Mouse (Mus musculus): ENCODE measurements around the gene Rab30. TPM values are rescaled to one million over a fixed set of nuclear protein-coding genes. Genes with fewer than 3 reads are reported as not detected.

The Rab30 gene
- polyA plus RNA-seq, 1 experiment, result 12.9 TPM

DNA sequence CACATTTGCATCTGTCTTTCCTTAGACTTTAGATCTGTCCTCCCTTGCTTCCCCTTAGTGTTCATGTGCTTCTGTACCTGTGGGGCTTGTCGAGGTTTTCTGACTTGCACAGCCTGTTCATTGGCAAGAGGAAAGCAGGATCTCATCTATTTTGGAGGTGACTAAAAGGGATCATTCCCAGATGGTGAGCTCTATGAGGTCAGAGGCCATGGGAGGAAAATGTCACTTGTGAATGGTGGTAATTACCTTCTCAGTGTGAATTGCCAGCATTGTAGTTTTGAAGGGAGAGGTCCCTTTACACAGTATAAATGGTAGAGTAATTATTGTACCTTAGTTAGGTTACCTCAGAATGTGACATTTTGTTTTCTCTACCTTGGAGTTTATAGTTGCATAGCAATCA, 148.8 kb downstream of the Rab30 start:
- TF ChIP-seq POLR2A (IDR thresholded peaks at IDR 0.05; ENCODE audit: borderline replicate concordance, extremely low read depth, insufficient read depth, insufficient read length, poor library complexity, severe bottlenecking) (no peak), CTCF (IDR thresholded peaks at IDR 0.05; ENCODE audit: borderline replicate concordance, extremely low read depth, insufficient read depth, insufficient read length) (no peak)
- DNase-seq (ENCODE audit: low read depth), result no peak

GRCm38 (mm10) chr7:92890618-92891230, 149.3 kb downstream of the Rab30 start:
- TF ChIP-seq POLR2A (IDR thresholded peaks at IDR 0.05; ENCODE audit: borderline replicate concordance, extremely low read depth, insufficient read depth, insufficient read length, poor library complexity, severe bottlenecking) (no peak), CTCF (IDR thresholded peaks at IDR 0.05; ENCODE audit: borderline replicate concordance, extremely low read depth, insufficient read depth, insufficient read length) (no peak)
- DNase-seq (ENCODE audit: low read depth), result no peak

DNA sequence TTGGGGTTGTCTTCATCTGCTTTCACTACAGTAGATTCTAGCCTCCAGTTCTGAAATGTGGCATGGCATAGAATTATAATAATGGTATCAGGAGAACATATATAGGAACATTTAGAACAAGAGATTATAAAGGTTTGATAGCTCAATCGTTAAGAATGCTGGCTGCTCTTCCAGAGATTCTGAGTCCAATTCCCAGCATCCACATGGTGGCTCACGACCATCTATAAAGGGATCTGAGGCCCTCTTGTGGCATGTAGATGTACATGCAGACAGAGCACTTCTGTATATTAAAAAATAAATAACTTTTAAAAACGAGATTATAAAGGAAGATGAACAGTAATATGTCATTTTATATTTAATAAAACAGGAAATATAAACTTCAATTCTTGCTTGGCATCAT, 152.1 kb downstream of the Rab30 start:
- DNase-seq (ENCODE audit: low read depth), result no peak
- TF ChIP-seq POLR2A (IDR thresholded peaks at IDR 0.05; ENCODE audit: borderline replicate concordance, extremely low read depth, insufficient read depth, insufficient read length, poor library complexity, severe bottlenecking), result no peak
- no peak; the same call in 1 of the 2 replicates for TF ChIP-seq CTCF (IDR thresholded peaks at IDR 0.05; ENCODE audit: borderline replicate concordance, extremely low read depth, insufficient read depth, insufficient read length)

Other genes starting within 250 kb of the Rab30 start
- 37.3 and 40.8 TPM in 2 replicates for gene Ccdc90b, start 180.5 kb upstream of the Rab30 start, polyA plus RNA-seq (2012; rRNA removed)
- 7.7 and 12.0 TPM in 2 replicates for gene Ankrd42, start 104.5 kb upstream of the Rab30 start, polyA plus RNA-seq (2012; rRNA removed)
- 28.1 TPM in 2 replicates for gene Pcf11, start 71.7 kb upstream of the Rab30 start, polyA plus RNA-seq (2012; rRNA removed)
- 2.6 and 3.5 TPM in 2 replicates for gene Ddias, start 132.6 kb downstream of the Rab30 start, polyA plus RNA-seq (2012; rRNA removed)
- gene Prcp, start 132.9 kb downstream of the Rab30 start, polyA plus RNA-seq (2012; rRNA removed), result 14.4 and 20.3 TPM in 2 replicates